Mouse (Mus musculus) myocyte (in vitro differentiated cells): Measurements from ENCODE around the gene Foxn1. TPM values are rescaled to one million over a fixed set of nuclear protein-coding genes. Genes with fewer than 3 reads are reported as not detected.

Source experiments
- H3K27me3 ChIP-seq: one replicate; pipeline ENCODE4 v1.6.1; 2011; ENCODE audit not compliant: control insufficient read depth, insufficient read depth, insufficient read length
- H3K36me3 ChIP-seq: one replicate; pipeline ENCODE4 v1.6.1; 2011; ENCODE audit not compliant: control insufficient read depth, insufficient read depth
- H3K4me2 ChIP-seq: one replicate; pipeline ENCODE4 v1.6.1; 2011; ENCODE audit warnings: low read depth, control low read depth
- H3K4me3 ChIP-seq: one replicate; pipeline ENCODE4 v1.5.1; 2011; ENCODE audit warnings: mild to moderate bottlenecking, control low read depth, moderate library complexity
- H3K79me2 ChIP-seq: one replicate; pipeline ENCODE4 v1.6.1; 2011; ENCODE audit not compliant: control insufficient read depth, insufficient read depth
- H3ac ChIP-seq: one replicate; pipeline ENCODE4 v1.6.1; 2011; ENCODE audit not compliant: control insufficient read depth, insufficient read length
- CEBPB ChIP-seq: IDR thresholded peaks from 2 replicates; pipeline ENCODE4 v1.6.1; 2011; ENCODE audit warnings: mild to moderate bottlenecking, moderate library complexity; ENCODE audit not compliant: poor library complexity, insufficient read depth, severe bottlenecking
- E2F4 ChIP-seq: IDR thresholded peaks from one replicate; pipeline ENCODE4 v1.6.1; 2011; ENCODE audit warnings: mild to moderate bottlenecking, control low read depth, moderate library complexity; ENCODE audit not compliant: insufficient read depth
- MAX ChIP-seq: IDR thresholded peaks from one replicate; pipeline ENCODE4 v1.6.1; 2011; ENCODE audit warnings: low read depth, mild to moderate bottlenecking, control low read depth
- MYOD1 ChIP-seq, 3 experiments: IDR thresholded peaks; one replicate each; pipeline ENCODE4 v1.6.1; 2011; ENCODE audit warnings: control low read depth in 2 of 3, low read depth in 2 of 3, mild to moderate bottlenecking in 2 of 3, moderate library complexity in 1 of 3; ENCODE audit not compliant: insufficient read length in 2 of 3, control insufficient read depth in 1 of 3
- MYOG ChIP-seq, 3 experiments: IDR thresholded peaks; one replicate each; pipeline ENCODE4 v1.6.1; 2011; ENCODE audit warnings: control low read depth in 2 of 3, low read depth in 2 of 3, mild to moderate bottlenecking in 2 of 3; ENCODE audit not compliant: insufficient read length in 2 of 3, control insufficient read depth in 1 of 3, insufficient read depth in 1 of 3
- POLR2A ChIP-seq: IDR thresholded peaks from one replicate; pipeline ENCODE4 v1.6.1; 2011; ENCODE audit warnings: low read depth, mild to moderate bottlenecking, control low read depth, moderate library complexity; ENCODE audit not compliant: insufficient read length
- POLR2AphosphoS2 ChIP-seq: IDR thresholded peaks from one replicate; pipeline ENCODE4 v1.6.1; 2011; ENCODE audit warnings: low read depth, control low read depth; ENCODE audit not compliant: insufficient read length
- REST ChIP-seq: IDR thresholded peaks from one replicate; pipeline ENCODE4 v1.6.1; 2011; ENCODE audit warnings: mild to moderate bottlenecking, control low read depth, moderate library complexity; ENCODE audit not compliant: insufficient read depth, insufficient read length
- SRF ChIP-seq: IDR thresholded peaks from one replicate; pipeline ENCODE4 v1.6.1; 2011; ENCODE audit warnings: low read depth; ENCODE audit not compliant: control insufficient read depth, insufficient read length
- TCF12 ChIP-seq: IDR thresholded peaks from one replicate; pipeline ENCODE4 v1.6.1; 2011; ENCODE audit warnings: mild to moderate bottlenecking, control low read depth; ENCODE audit not compliant: poor library complexity, insufficient read depth, severe bottlenecking
- TCF3 ChIP-seq: IDR thresholded peaks from one replicate; pipeline ENCODE4 v1.6.1; 2011; ENCODE audit warnings: low read depth, control low read depth; ENCODE audit not compliant: insufficient read length
- USF1 ChIP-seq: IDR thresholded peaks from one replicate; pipeline ENCODE4 v1.6.1; 2011; ENCODE audit warnings: low read depth, mild to moderate bottlenecking, control low read depth, moderate library complexity
- polyA plus RNA-seq: library from polyadenylated mRNA; unstranded; fragments of >200 nt; fragmentation: generic; extraction: Trizol; gene quantifications from one replicate; pipeline ENCODE4 v1.2.1, GENCODE M21; 2012; ENCODE audit warnings: missing spikeins

Gene Foxn1
- 0.01 TPM for polyA plus RNA-seq

GRCm38 (mm10) chr11:78386508-78387043 lies at the start of gene Foxn1:
TSS of gene Foxn1 (minus strand) at chr11:78386558.
- Histone ChIP-seq H3ac (no peak within 1 kb of the TSS), H3K4me2 (no peak within 1 kb of the TSS), H3K27me3 (no peaks in the 10 kb centered on the region), H3K79me2 (no peaks in the 10 kb centered on the region), H3K4me3 (no peak within 1 kb of the TSS), H3K36me3 (no peaks in the 10 kb centered on the region)
- TF ChIP-seq REST (no peak), POLR2AphosphoS2 (no peak), E2F4 (no peak), MYOD1 (IDR thresholded peaks at IDR 0.05; ENCODE audit: control insufficient read depth in 1 of 3, insufficient read length in 2 of 3, low read depth in 2 of 3) (no peak), TCF3 (no peak), POLR2A (no peak)

GRCm38 (mm10) chr11:78435776-78436349 lies 49.5 kb upstream of the Foxn1 start:
- TF ChIP-seq REST: no peak
- no peak for TF ChIP-seq POLR2AphosphoS2
- no peak for TF ChIP-seq E2F4
- no peak for TF ChIP-seq TCF12
- Histone ChIP-seq H3K36me3 (no peaks in the 10 kb centered on the region), H3K27me3 (no peaks in the 10 kb centered on the region), H3ac (no peak overlapping the region), H3K4me3 (no peak overlapping the region), H3K4me2 (no peak overlapping the region), H3K79me2 (no peaks in the 10 kb centered on the region)

- Histone ChIP-seq H3K79me2 (no peaks in the 10 kb centered on the region), H3K36me3 (no peaks in the 10 kb centered on the region), H3K4me2 (no peak overlapping the region), H3K4me3 (no peak overlapping the region), H3ac (no peak overlapping the region), H3K27me3 (no peaks in the 10 kb centered on the region)
- no peak for TF ChIP-seq POLR2AphosphoS2
- no peak for TF ChIP-seq POLR2A
- no peak for TF ChIP-seq TCF3
- no peak for TF ChIP-seq REST
- TF ChIP-seq USF1: no peak
- TF ChIP-seq E2F4: no peak
- no peak for TF ChIP-seq TCF12
- TF ChIP-seq MYOD1 (IDR thresholded peaks at IDR 0.05; ENCODE audit: control insufficient read depth in 1 of 3, insufficient read length in 2 of 3, low read depth in 2 of 3): no peak
- TF ChIP-seq SRF: no peak
These were observed 47.7 kb upstream of the Foxn1 start for GRCm38 (mm10) chr11:78434052-78434451.

- Histone ChIP-seq H3K27me3 (no peaks in the 10 kb centered on the region), H3K36me3 (no peaks in the 10 kb centered on the region), H3K4me2 (no peak overlapping the region), H3K79me2 (no peaks in the 10 kb centered on the region), H3K4me3 (no peak overlapping the region), H3ac (no peak overlapping the region)
- TF ChIP-seq MAX (no peak), MYOD1 (IDR thresholded peaks at IDR 0.05; ENCODE audit: control insufficient read depth in 1 of 3, insufficient read length in 2 of 3, low read depth in 2 of 3) (no peak), USF1 (no peak), SRF (no peak), MYOG (IDR thresholded peaks at IDR 0.05; ENCODE audit: control insufficient read depth in 1 of 3, insufficient read depth in 1 of 3, insufficient read length in 2 of 3, low read depth in 2 of 3) (no peak), E2F4 (no peak), REST (no peak), POLR2AphosphoS2 (no peak), POLR2A (no peak)
These were observed 44.8 kb upstream of the Foxn1 start for GRCm38 (mm10) chr11:78431176-78431575.

GRCm38 (mm10) chr11:78430195-78430878 lies 44.0 kb upstream of the Foxn1 start:
- Histone ChIP-seq H3K4me3 (no peak overlapping the region), H3K27me3 (no peaks in the 10 kb centered on the region), H3K36me3 (no peaks in the 10 kb centered on the region), H3K4me2 (no peak overlapping the region), H3K79me2 (no peaks in the 10 kb centered on the region), H3ac (no peak overlapping the region)
- TF ChIP-seq CEBPB: no peak
- no peak for TF ChIP-seq MYOD1 (IDR thresholded peaks at IDR 0.05; ENCODE audit: control insufficient read depth in 1 of 3, insufficient read length in 2 of 3, low read depth in 2 of 3)
- no peak for TF ChIP-seq TCF12
- TF ChIP-seq E2F4: no peak
- TF ChIP-seq POLR2A: no peak
- no peak for TF ChIP-seq POLR2AphosphoS2
- no peak for TF ChIP-seq MYOG (IDR thresholded peaks at IDR 0.05; ENCODE audit: control insufficient read depth in 1 of 3, insufficient read depth in 1 of 3, insufficient read length in 2 of 3, low read depth in 2 of 3)
- no peak for TF ChIP-seq TCF3
- no peak for TF ChIP-seq USF1
- no peak for TF ChIP-seq SRF
- no peak for TF ChIP-seq REST
- no peak for TF ChIP-seq MAX
